Mouse (Mus musculus): ENCODE measurements at regions not wholly inside any gene's neighbourhood (a gene's known extent, or its start where the extent isn't known, plus 50 kb on each side); places are given as distances from the start of the nearest gene placed in this dataset.

GRCm38 (mm10) chr6:59556668-59557310 lies 130.7 kb upstream of the Gprin3 start:
- no peak overlapping the region for H3K27ac ChIP-seq (ENCODE audit: low read depth)
- no peaks in the 10 kb centered on the region for H3K9me3 ChIP-seq (ENCODE audit: low read depth, low read length)
- ATAC-seq (ENCODE audit: insufficient read depth), result no peak
- TF ChIP-seq CTCF (IDR thresholded peaks at IDR 0.05; ENCODE audit: low read depth), result no peak
- WGBS, result 48% methylated on average over 1 of the region's 1 CpGs
- no peaks in the 10 kb centered on the region for H3K27me3 ChIP-seq (ENCODE audit: insufficient read depth, low read length)
- DNase-seq, result no peak
- H3K36me3 ChIP-seq (ENCODE audit: insufficient read depth), result no peaks in the 10 kb centered on the region
- no peak overlapping the region for H3K4me2 ChIP-seq
- no peak overlapping the region for H3K9ac ChIP-seq
- no peaks in the 10 kb centered on the region for H3K4me1 ChIP-seq (ENCODE audit: insufficient read depth)
- no peak overlapping the region for H3K4me3 ChIP-seq (ENCODE audit: low read depth, low read length)

DNA sequence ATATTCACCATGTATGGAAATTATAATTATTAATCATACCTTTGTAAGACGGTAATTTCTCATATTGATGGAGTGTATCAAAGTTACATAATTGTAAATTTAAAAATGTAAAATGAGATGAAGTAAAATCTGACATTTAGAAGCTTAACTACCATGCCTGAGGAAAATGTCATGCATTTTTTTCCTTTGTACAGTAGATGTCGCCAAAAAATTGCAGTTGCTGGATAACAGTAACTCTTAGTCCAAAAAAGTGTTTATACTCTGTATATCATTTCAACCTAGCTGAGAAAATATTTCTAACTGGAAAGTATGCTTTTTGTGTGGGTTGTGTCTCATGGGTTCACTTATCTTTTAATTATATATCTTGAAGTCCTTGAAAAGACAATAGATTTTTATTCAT lies 110.9 kb upstream of the Gprin3 start:
- H3K27me3 ChIP-seq (ENCODE audit: insufficient read depth, low read length), result no peaks in the 10 kb centered on the region
- no peaks in the 10 kb centered on the region for H3K4me1 ChIP-seq (ENCODE audit: insufficient read depth)
- no peaks in the 10 kb centered on the region for H3K9me3 ChIP-seq (ENCODE audit: low read depth, low read length)
- DNase-seq (peak; percentile 30), ATAC-seq (ENCODE audit: insufficient read depth) (no peak)
- H3K4me2 ChIP-seq, result no peak overlapping the region
- TF ChIP-seq CTCF (IDR thresholded peaks at IDR 0.05; ENCODE audit: low read depth), result no peak
- H3K9ac ChIP-seq, result no peak overlapping the region
- no peak overlapping the region for H3K4me3 ChIP-seq (ENCODE audit: low read depth, low read length)
- H3K27ac ChIP-seq (ENCODE audit: low read depth), result no peak overlapping the region
- 65% methylated on average over 2 of the region's 2 CpGs for WGBS
- H3K36me3 ChIP-seq (ENCODE audit: insufficient read depth), result no peaks in the 10 kb centered on the region

DNA sequence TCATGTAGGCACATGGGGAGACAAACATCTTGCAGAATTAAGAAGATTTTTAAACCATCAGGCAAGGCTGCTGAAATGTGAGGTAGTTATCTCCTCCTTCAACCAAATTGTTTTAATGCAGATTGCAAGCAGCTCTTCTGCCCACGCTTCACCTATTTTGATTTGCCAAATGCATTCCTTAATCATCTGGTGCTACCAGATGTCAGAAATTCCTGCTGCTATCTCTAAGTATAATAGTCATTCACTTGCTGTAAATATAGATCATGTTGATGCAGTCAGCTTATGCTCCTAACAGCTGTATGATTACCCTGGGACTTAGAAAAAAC lies 98.8 kb upstream of the Gprin3 start:
- Histone ChIP-seq H3K36me3 (ENCODE audit: insufficient read depth) (no peaks in the 10 kb centered on the region), H3K27ac (ENCODE audit: low read depth) (no peak overlapping the region), H3K4me1 (ENCODE audit: insufficient read depth) (no peaks in the 10 kb centered on the region), H3K9ac (no peak overlapping the region), H3K27me3 (ENCODE audit: insufficient read depth, low read length) (no peaks in the 10 kb centered on the region), H3K4me2 (no peak overlapping the region), H3K9me3 (ENCODE audit: low read depth, low read length) (no peaks in the 10 kb centered on the region), H3K4me3 (ENCODE audit: low read depth, low read length) (no peak overlapping the region)
- DNase-seq, result no peak
- TF ChIP-seq CTCF (IDR thresholded peaks at IDR 0.05; ENCODE audit: low read depth), result no peak
- 61% methylated on average over 1 of the region's 1 CpGs for WGBS
- no peak for ATAC-seq (ENCODE audit: insufficient read depth)

DNA sequence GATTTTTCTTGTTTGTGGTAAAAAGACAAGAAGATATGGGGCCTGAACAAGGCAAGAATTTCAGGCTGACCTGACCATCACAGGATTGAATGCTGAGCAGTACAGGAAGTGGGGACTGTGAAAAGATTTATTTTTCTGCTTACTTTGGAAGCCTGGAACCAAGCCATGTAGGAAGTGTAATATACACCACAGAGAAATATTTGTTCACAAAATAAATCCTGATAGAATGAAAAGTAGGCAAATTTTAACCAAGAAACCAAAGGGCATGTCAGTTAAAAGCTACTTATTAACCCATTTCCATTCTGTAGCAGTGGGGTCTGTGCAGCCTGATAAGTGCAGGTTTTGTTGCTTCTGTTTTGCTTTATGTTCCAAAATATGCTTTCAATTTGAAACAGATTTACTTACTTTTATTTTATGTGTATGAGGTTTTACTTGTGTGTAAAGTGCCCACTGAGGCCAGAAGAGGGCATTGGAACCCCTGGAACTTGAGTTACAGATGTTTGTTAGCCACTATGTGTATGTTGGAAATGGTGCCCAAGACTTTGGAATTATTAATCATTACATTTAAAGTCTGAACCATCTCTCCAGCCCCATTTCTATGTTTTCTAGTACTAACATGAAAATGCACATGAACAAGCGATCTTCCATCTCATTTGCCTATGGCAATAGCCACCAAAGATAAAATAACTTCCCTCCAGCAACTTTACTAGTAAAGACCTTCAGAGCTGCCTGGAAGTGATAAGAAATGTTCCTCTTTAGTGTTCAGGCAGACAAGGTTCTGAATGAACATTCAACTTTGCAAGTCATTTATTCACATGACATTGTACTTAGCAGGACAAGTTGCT lies 98.2 kb upstream of the Gprin3 start:
- Histone ChIP-seq H3K4me3 (ENCODE audit: low read depth, low read length) (no peak overlapping the region), H3K9ac (no peak overlapping the region), H3K4me1 (ENCODE audit: insufficient read depth) (no peaks in the 10 kb centered on the region), H3K27ac (ENCODE audit: low read depth) (no peak overlapping the region), H3K36me3 (ENCODE audit: insufficient read depth) (no peaks in the 10 kb centered on the region), H3K4me2 (no peak overlapping the region), H3K9me3 (ENCODE audit: low read depth, low read length) (no peaks in the 10 kb centered on the region), H3K27me3 (ENCODE audit: insufficient read depth, low read length) (no peaks in the 10 kb centered on the region)
- DNase-seq (no peak), ATAC-seq (ENCODE audit: insufficient read depth) (no peak)
- TF ChIP-seq CTCF (IDR thresholded peaks at IDR 0.05; ENCODE audit: low read depth), result no peak
- 88% methylated on average over 1 of the region's 1 CpGs for WGBS

DNA sequence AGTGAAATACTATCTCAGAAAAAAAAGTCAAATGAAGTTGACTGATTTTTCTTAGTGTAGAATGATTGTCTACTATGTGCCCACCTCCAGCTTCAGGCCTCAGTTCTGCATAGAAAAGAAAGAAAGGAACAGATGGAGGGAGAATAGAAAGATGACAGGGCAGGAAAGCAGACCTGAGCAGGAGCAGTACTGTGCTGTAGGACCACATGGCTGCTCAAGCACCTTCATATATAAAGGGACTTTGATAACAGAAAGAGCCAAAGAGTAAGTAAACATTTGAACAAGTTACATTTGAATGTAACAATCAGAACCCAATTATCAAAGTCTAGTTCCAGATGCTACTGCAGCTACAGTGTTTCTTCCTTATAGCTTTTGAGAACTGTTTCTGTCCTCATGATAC lies 96.9 kb upstream of the Gprin3 start:
- no peak for DNase-seq
- Histone ChIP-seq H3K4me1 (ENCODE audit: insufficient read depth) (no peaks in the 10 kb centered on the region), H3K27ac (ENCODE audit: low read depth) (no peak overlapping the region), H3K9ac (no peak overlapping the region), H3K4me3 (ENCODE audit: low read depth, low read length) (no peak overlapping the region), H3K4me2 (no peak overlapping the region), H3K36me3 (ENCODE audit: insufficient read depth) (no peaks in the 10 kb centered on the region), H3K9me3 (ENCODE audit: low read depth, low read length) (no peaks in the 10 kb centered on the region), H3K27me3 (ENCODE audit: insufficient read depth, low read length) (no peaks in the 10 kb centered on the region)
- TF ChIP-seq CTCF (IDR thresholded peaks at IDR 0.05; ENCODE audit: low read depth), result no peak
- no peak for ATAC-seq (ENCODE audit: insufficient read depth)

DNA sequence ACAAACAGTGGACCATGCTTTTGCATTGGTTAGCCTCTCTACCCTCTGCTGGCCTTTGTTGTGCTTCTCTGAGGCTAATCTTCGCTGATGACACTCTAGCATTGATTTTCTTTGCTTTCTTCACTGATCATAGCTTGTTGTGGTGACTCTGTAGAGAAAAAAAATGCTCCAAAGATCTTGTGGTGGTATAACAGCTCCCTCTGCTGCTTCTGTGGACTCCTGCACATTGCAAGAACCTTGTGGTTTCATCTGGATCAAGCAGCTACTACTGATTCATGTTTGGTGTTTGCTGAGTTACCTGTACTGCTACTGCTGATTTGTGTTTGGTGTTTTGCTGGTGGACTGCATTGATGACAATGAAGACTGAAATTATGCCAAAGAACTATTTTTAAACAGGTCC lies 74.7 kb upstream of the Gprin3 start:
- Histone ChIP-seq H3K4me3 (ENCODE audit: low read depth, low read length) (no peak overlapping the region), H3K27me3 (ENCODE audit: insufficient read depth, low read length) (no peaks in the 10 kb centered on the region), H3K27ac (ENCODE audit: low read depth) (no peak overlapping the region), H3K9ac (no peak overlapping the region), H3K4me2 (no peak overlapping the region), H3K4me1 (ENCODE audit: insufficient read depth) (no peaks in the 10 kb centered on the region), H3K36me3 (ENCODE audit: insufficient read depth) (no peaks in the 10 kb centered on the region), H3K9me3 (ENCODE audit: low read depth, low read length) (no peaks in the 10 kb centered on the region)
- DNase-seq, result no peak
- ATAC-seq (ENCODE audit: insufficient read depth), result no peak
- WGBS, result 37% methylated on average over 1 of the region's 1 CpGs
- peak; percentile 26 for TF ChIP-seq CTCF (IDR thresholded peaks at IDR 0.05; ENCODE audit: low read depth)

DNA sequence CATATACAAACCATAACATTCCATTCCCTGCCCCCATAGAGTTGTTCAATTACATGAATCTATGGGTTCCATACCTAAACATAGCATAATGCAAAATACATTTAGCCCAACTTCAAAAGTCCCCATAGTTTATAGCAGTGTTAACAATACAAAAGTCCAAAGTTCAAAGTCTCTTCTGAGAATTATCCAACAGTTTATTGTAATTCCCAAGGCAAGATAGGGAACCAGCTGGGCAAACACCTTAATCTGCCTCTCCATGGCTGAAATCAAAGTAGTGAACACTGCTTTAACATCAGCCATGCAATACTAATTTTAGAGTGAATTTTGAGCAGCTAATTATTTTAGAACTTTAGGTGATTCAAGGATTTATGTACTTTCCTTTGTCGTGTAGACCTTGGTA lies 72.7 kb upstream of the Gprin3 start:
- Histone ChIP-seq H3K27ac (ENCODE audit: low read depth) (no peak overlapping the region), H3K9ac (no peak overlapping the region), H3K27me3 (ENCODE audit: insufficient read depth, low read length) (no peaks in the 10 kb centered on the region), H3K4me1 (ENCODE audit: insufficient read depth) (no peaks in the 10 kb centered on the region), H3K36me3 (ENCODE audit: insufficient read depth) (no peaks in the 10 kb centered on the region), H3K9me3 (ENCODE audit: low read depth, low read length) (no peaks in the 10 kb centered on the region), H3K4me2 (no peak overlapping the region), H3K4me3 (ENCODE audit: low read depth, low read length) (no peak overlapping the region)
- no peak for TF ChIP-seq CTCF (IDR thresholded peaks at IDR 0.05; ENCODE audit: low read depth)
- 35% methylated on average over 1 of the region's 1 CpGs for WGBS
- no peak for DNase-seq
- no peak for ATAC-seq (ENCODE audit: insufficient read depth)

Data from lung, embryonic 14.5 days (tissue).